Mouse (Mus musculus) spleen, adult 2 months (tissue): Measurements from ENCODE around the gene H2afy2.

Experiments used
- CTCF ChIP-seq: fragments of 200-500 bp; IDR thresholded peaks from 2 replicates; pipeline ENCODE4 v1.5.1; 2011; ENCODE audit warnings: mild to moderate bottlenecking, inconsistent platforms; ENCODE audit not compliant: insufficient read depth, insufficient read length, insufficient replicate concordance; ENCODE audit errors: extremely low read depth
- POLR2A ChIP-seq: fragments of 200-500 bp; IDR thresholded peaks from 2 replicates; pipeline ENCODE4 v1.6.1; 2011; ENCODE audit warnings: low read depth, low read length, inconsistent platforms

GRCm38 (mm10) chr10:61697028-61697427, 86.9 kb downstream of the H2afy2 start:
- TF ChIP-seq POLR2A: no peak
- TF ChIP-seq CTCF: no peak
